Mouse (Mus musculus) T-helper 1 cell (primary cell): ENCODE results near the gene Pfpl.

Source experiments
- in situ Hi-C: fragments of 300-600 bp; cut with MboI, MseI; formaldehyde crosslinking; loops from one replicate; pipeline ENCODE4 v1.15.1; 2025; ENCODE audit warnings: high pct_unique_total_duplicates

Pfpl gene

DNA sequence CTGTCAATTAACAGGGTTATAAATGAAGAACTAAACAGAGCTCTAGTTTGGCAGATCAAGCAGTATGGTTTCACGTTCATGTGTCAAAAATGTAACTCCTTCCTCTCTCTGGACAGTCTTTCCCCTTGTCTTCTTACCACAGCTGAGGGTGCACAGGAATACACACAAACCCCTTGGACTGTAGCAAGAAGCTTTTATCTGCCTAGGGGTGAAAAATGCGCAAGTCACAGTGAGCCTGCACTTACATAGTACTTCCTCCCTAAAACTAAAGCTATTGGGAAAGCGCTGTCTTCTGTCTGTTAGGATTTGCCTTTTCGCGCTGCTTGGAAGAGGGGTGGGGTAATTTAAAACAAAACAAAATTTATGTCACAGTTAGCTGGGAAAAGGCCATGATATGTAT, 36.4 kb downstream of the Pfpl start:
- in situ Hi-C loops, result no loop called here

DNA sequence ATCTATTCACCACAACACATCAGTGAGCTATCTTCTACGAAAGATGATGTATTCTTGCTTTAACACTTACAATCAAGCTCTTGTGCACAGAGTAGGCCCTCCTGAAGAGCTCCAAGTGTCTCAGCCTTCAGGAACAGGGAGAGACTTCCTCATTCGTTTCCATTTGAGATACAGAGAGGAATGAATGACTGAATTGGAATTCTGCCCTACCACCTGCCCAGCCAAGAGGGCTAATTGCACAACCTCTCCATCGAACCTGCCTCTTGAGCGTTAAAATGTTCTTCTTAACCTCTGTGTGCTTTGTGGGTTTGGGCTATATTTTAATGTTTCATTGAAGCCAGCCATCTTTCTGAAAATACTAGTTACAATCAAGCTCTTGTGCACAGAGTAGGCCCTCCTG, 37.0 kb downstream of the Pfpl start:
- in situ Hi-C loops, result no loop called here

DNA sequence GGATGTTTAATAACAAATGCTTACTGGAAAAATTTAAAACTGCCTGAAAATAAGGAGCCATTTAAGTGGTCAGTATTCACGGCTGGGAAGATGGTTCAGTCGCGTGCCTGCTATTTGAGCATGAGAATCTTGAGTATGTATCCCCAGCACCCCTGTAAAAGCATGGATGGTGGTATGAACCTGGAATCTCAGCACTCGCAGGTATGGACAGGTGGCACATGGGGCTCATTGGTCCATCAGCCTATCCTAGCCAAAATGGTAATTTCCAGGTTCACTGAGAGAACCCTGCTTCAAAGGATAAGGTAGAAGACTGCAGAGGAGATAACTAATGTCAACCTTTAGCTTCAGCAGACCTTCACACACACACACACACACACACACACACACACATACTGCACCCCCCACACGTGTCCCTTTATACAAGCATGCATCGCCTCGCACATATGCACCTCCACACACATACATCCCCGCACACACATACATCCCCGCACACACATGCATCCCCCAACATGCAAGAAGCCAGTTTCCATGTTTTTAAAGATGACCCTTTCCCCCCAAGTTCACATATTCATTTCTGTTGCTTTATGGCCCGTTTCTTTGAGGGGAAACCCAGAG, 37.9 kb downstream of the Pfpl start:
- in situ Hi-C loops, result no loop called here

DNA sequence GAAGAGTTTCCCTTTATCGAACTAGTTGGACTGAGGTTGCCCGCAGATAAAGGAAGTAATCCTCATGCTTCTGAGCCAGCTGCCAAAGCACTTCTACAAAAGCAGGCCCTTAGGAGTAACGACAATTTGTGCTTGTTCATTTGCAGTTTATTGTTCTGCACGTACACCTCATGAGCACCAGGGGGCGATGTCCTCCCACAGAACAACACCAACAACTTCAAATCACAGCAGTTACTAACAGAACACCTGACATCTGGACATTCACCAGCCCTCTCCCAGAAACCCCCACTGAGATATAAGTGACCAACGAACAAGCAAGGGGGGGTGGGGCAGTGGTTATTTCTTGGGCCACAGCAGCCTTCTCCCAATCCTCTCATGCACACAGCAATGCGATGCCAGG, 38.5 kb downstream of the Pfpl start:
- in situ Hi-C loops, result no loop called here

DNA sequence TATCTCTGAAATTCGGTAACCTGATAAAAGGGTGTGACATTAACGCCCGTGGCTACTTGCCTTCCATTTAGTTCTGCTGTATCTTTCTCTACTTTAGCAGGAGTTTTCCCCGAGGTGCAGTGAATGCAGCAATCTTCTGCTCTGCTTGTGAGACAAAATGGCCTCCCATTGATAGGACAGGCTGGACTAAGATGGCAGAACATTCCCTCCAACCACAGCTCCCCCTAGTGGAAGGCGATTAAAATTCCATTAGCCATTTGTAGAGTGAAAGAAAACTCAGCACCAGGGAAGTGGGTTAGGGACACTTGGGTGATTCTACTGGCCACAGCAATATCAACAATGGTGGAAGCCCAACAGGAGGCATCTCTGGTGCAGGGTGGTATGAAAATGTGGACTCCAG, 39.7 kb downstream of the Pfpl start:
- in situ Hi-C loops, result no loop called here

DNA sequence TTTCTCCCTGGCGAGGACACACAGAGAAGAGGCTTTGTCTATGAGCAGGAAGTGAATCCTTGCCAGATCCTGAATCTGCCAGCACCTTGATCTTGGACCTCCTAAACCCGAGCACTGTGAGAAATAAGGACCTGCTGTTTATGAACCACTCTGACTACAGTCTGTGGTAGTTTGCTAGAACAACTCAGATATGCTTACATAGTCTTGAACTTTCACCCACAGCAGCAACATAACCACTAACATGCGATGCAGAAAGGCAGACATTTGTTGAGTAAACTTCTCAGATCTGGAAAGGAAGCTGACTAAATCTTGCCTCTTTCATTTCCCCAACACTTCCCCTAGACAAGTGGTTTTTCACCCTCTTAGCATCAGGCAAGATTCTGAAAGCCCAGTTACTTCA, 44.2 kb downstream of the Pfpl start:
- in situ Hi-C loops, result loop anchor here (5.0 kb wide), 1 partner anchor 40 kb away; no protein-coding TSS in a partner anchor

DNA sequence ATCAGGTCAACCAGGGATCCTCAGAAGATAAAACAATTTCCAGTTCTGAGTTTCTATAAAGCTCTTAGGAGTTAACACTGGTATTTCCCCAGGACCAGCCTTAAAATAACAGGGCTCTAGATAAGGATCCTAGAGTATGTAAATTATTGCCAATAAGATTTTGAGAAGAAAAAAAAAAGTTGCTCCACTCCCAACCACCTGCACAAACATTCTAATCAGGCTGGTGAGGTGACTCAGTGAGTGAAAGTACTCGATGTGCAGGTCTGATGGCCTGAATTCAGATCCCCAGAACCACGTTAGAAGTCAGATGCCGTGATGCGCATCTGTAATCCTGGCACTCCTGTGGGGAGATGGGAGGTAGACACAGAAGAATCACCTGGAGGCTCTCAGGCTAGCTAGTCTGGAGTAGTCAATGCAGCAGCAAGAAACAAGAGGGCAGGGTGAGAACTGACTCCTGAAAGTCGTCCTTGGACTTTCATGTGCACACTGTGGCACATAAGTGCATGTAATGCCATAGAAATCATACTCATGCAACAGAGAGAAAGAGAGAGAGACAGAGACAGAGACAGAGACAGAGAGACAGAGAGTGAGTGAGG, 44.8 kb downstream of the Pfpl start:
- in situ Hi-C loops, result loop anchor here (5.0 kb wide), 1 partner anchor 40 kb away; no protein-coding TSS in a partner anchor

DNA sequence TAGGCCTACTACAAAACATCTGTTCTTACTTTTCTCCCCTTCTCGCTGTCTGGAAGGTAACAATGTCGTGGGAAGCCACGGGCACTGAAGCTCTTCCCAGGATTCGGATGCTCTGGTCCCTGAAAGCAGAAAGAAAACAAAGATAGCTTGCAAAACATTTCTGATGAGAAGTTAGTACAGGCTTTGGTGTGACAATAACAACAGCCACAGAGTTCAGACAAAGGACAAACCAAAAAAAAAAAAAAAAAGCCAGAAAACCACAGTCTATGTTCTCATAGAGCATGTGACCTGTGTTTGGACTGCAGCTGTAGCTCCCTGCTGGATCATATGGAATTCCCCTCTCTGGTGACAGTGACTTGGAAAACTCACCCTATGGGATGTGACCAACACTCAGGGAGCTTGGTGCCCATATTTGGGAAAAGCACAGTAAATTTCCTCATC, 45.5 kb downstream of the Pfpl start:
- in situ Hi-C loops, result loop anchor here (5.0 kb wide), 1 partner anchor 39 kb away; no protein-coding TSS in a partner anchor

DNA sequence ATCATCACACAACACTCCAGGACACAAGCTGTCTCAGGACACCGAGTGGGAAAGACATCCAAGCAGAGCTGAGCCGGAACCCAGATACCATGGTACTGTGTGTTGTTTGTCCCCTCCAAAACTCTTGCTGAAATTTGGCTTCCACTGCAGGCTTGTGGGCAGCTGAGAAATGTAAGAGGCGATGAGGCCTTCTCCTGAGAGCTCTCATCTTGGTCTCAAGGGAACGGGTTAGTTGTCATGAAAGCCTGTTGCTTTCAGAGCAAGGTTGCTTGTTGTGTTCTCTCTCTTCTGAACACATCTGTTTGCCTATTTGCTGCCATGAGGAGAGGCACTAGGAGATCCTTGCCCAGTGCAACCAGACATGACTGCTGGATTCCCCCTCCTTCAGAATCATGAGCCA, 46.2 kb downstream of the Pfpl start:
- in situ Hi-C loops, result loop anchor here (5.0 kb wide), 1 partner anchor 38 kb away; no protein-coding TSS in a partner anchor

DNA sequence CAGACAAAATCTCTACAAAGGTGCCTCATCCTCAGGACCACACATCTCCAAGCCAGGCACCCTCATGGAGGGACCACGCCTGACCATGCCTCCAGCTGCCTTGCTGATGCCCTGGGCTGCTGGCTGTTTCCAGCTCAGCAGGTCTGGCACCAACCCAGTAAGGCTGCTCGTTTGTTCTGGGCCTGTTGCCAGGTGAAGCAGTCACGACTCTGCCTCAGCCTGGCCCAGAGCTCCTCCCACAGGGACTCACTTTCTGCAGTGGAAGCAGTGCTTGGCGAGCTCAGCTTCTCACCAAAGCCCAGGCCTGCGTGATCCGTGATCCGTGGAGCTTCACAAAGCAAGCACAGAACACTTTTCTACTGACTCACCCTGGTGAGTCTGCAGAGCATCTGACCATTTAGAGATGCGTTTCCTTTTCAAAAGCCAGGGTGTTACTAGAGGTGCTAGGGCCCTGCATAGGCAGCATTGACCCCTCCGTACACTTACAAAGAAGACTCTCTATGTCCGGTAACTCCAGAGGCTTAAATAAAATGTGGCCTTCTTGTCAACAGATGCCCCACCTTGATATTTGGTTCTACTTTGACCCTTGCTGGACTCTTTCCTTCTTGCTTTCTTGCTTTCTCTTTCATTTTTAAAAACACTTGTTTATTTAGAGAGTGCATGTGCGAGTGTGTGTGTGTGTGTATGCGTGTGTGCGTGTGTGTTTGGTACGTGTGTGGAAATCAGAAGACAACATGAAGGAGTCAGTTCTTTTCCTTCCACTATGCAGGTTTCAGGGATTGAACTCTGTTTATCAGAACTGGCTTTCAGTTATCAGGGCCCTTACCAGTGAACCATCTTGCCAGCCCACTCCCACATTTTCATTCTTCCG, 47.9 kb downstream of the Pfpl start:
- in situ Hi-C loops, result loop anchor here (5.0 kb wide), 1 partner anchor 102 kb away; no protein-coding TSS in a partner anchor

DNA sequence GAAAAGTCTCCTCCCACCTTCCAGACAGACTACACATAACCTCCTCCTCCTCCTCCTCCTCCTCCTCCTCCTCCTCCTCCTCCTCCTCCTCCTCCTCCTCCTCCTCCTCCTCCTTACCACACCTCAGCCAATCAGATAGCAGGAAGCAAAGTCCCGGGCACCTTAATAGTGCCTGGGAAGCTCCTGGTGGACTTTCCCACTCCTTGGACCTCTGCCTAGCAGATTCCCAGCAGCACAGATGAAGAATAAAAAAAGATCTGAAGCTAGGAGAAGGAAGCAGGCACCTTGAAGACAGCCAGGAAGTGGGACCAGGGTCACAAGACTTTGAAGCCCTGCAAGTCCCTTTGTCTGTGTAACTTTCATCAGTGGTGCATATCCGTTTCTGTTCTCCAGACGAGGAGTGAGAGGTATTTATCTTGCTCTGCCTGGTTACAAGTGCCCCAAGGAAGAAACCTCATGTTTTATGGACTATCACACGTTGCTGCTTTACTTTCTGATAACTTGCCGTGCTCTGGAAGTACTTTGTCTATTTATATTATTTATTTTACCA, 49.1 kb downstream of the Pfpl start:
- in situ Hi-C loops, result loop anchor here (5.0 kb wide), 1 partner anchor 101 kb away; no protein-coding TSS in a partner anchor

DNA sequence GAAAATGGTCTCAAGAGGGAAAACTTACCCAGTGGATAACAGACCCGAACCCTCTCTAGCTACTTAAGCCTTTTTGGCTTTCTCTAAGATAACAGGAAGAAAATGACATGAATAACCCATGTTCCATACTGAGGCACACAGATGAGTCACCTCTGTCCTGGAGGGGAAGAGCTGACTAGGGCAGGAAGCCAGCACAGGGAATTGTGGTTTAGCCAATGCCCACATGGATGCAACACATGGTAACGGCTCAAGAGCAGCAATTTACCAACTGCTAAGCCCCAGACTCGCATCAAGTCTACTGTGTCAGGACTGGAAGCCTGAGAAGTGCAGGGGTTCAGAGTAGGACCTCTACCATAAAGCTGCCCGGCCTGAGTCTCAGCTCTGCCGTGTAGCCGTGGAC, 50.7 kb downstream of the Pfpl start:
- in situ Hi-C loops, result loop anchor here (5.0 kb wide), 1 partner anchor 99 kb away; no protein-coding TSS in a partner anchor
